8 mouse cellular contexts compared by ENCODE assay signal in genomic region chr5:118069315-118069714, GRCm38 (mm10). TPM values are rescaled to one million over a fixed set of nuclear protein-coding genes. Genes with fewer than 3 reads are reported as not detected.
DNase-seq lines count a peak whose midpoint lies in the region; ATAC-seq and TF ChIP-seq lines count a peak whose summit lies in the region.

No protein-coding gene starts in this region.

- no peaks in the 10 kb centered on the region for H3K79me2 ChIP-seq in liver, adult 2 months (ENCODE audit: control insufficient read depth, insufficient read depth, low read length)

- no peak overlapping the region for H3K4me3 ChIP-seq in heart, embryonic 11.5 days (ENCODE audit: low read depth, low read length)
- H3K4me3 ChIP-seq in kidney, embryonic 16.5 days (ENCODE audit: low read length) = no peak overlapping the region
- H3K4me3 ChIP-seq in liver, adult 2 months (ENCODE audit: insufficient read depth, low read depth, low read length) = no peak overlapping the region

- peak; percentile 89 for DNase-seq in 3T3-L1 (ENCODE audit: low read depth, low spot score)
- peak; percentile 87 to 94 for DNase-seq in adrenal gland, adult (ENCODE audit: inconsistent age in 2 of 2, low spot score in 1 of 2)
- peak; percentile 83 for DNase-seq in embryo, embryonic 10.5 days (ENCODE audit: low spot score)
- peak; percentile 12 for DNase-seq in liver, adult 2 months (ENCODE audit: extremely low read depth, low read depth, low spot score)
- DNase-seq in natural killer cell, adult 2 months (ENCODE audit: low spot score in 2 of 2) = peak; percentile 60 to 61
- DNase-seq in splenic B cell, adult 2 months (ENCODE audit: low read depth, low spot score) = peak; percentile 60

- H3K9ac ChIP-seq in heart, embryonic 11.5 days (ENCODE audit: low read depth, low read length) = peak overlapping the region; percentile 48
- H3K9ac ChIP-seq in kidney, embryonic 16.5 days (replicated peaks; ENCODE audit: low read length) = 0 out of 2 replicates have a peak overlapping the region, but pooled peaks have one; percentile 1
- H3K9ac ChIP-seq in liver, adult 2 months (ENCODE audit: low read depth, low read length) = no peak overlapping the region

- no peaks in the 10 kb centered on the region for H3K27me3 ChIP-seq in heart, embryonic 11.5 days (ENCODE audit: control insufficient read depth, insufficient read depth, low read length)
- H3K27me3 ChIP-seq in kidney, embryonic 16.5 days (ENCODE audit: insufficient read depth, low read length) = no peaks in the 10 kb centered on the region
- H3K27me3 ChIP-seq in liver, adult 2 months (ENCODE audit: control insufficient read depth, insufficient read depth, low read length) = no peaks in the 10 kb centered on the region
- H3K27me3 ChIP-seq in splenic B cell, adult 2 months (ENCODE audit: control insufficient read depth, insufficient read depth, low read length, poor library complexity, severe bottlenecking) = no peaks in the 10 kb centered on the region

- H3K9me3 ChIP-seq in heart, embryonic 11.5 days (replicated peaks; ENCODE audit: control insufficient read depth, low read length) = no peaks in the 10 kb centered on the region
- H3K9me3 ChIP-seq in kidney, embryonic 16.5 days (ENCODE audit: low read length) = no peaks in the 10 kb centered on the region

- H3K4me1 ChIP-seq in heart, embryonic 11.5 days (ENCODE audit: control insufficient read depth, insufficient read depth, low read length) = peaks cover 27% of the 10 kb centered on the region
- H3K4me1 ChIP-seq in kidney, embryonic 16.5 days (ENCODE audit: insufficient read depth, low read length) = peaks cover 26% of the 10 kb centered on the region
- H3K4me1 ChIP-seq in liver, adult 2 months (ENCODE audit: control insufficient read depth, insufficient read depth, low read length) = no peaks in the 10 kb centered on the region

- peaks cover 15% of the 10 kb centered on the region for H3K36me3 ChIP-seq in heart, embryonic 11.5 days (ENCODE audit: control insufficient read depth, insufficient read depth, low read length)
- H3K36me3 ChIP-seq in kidney, embryonic 16.5 days (ENCODE audit: insufficient read depth, low read length) = peaks cover 20% of the 10 kb centered on the region; the same call in 1 of the 2 replicates
- H3K36me3 ChIP-seq in liver, adult 2 months (ENCODE audit: control insufficient read depth, insufficient read depth, low read length) = no peaks in the 10 kb centered on the region
- H3K36me3 ChIP-seq in splenic B cell, adult 2 months (ENCODE audit: control insufficient read depth, insufficient read depth, low read length, poor library complexity, severe bottlenecking) = no peaks in the 10 kb centered on the region

- no peak overlapping the region for H3K4me2 ChIP-seq in heart, embryonic 11.5 days
- H3K4me2 ChIP-seq in kidney, embryonic 16.5 days (replicated peaks; ENCODE audit: low read depth, low read length) = no peak overlapping the region

- TF ChIP-seq POLR2A in liver, adult 2 months (IDR thresholded peaks at IDR 0.05; ENCODE audit: extremely low read depth, insufficient read depth, low read length) = no peak

- ATAC-seq in heart, embryonic 11.5 days (replicated peaks; ENCODE audit: insufficient number of reproducible peaks, low FRiP score, low TSS enrichment) = no peak
- ATAC-seq in kidney, embryonic 16.5 days (ENCODE audit: low FRiP score, low TSS enrichment) = peak; percentile 24; the same call in 1 of the 2 replicates

- no peak overlapping the region for H3K27ac ChIP-seq in heart, embryonic 11.5 days (ENCODE audit: low read depth, low read length)
- H3K27ac ChIP-seq in kidney, embryonic 16.5 days (ENCODE audit: low read length) = no peak overlapping the region
- H3K27ac ChIP-seq in liver, adult 2 months (replicated peaks; ENCODE audit: insufficient read depth, low read depth, low read length) = no peak overlapping the region

- TF ChIP-seq CTCF in liver, adult 2 months (IDR thresholded peaks at IDR 0.05; ENCODE audit: low read depth, low read length) = peak; percentile 92

- 41% methylated on average over 9 of the region's 9 CpGs for WGBS in heart, embryonic 11.5 days (ENCODE audit: insufficient replicate concordance)
- 44% methylated on average over 9 of the region's 9 CpGs for WGBS in kidney, embryonic 16.5 days
- WGBS in liver, adult 2 months = 57% methylated on average over 9 of the region's 9 CpGs

RNA-seq across cellular contexts. Expression of gene Tesc, which starts 41.8 kb away (rescaled TPM):
- 17.9 and 21.3 TPM in 2 replicates for polyA plus RNA-seq in heart, embryonic 11.5 days (2014; fragmentation: Nextera tagmentation; extraction: Ambion mirVana)
- 20.9 and 23.9 TPM in 2 replicates for polyA plus RNA-seq in kidney, embryonic 16.5 days (2015; fragmentation: Nextera tagmentation; extraction: Ambion mirVana)
- total RNA-seq in liver, adult 2 months (2014; rRNA removed) = 0.18 and 0.94 TPM in 2 replicates
- 0.35 and 0.41 TPM in 2 replicates for polyA plus RNA-seq in liver, adult 2 months (2012; rRNA removed)

Comparison
In these comparisons a context has a peak if more than half of its experiments do, and no peak if none do; other contexts are left out.
1. DNase-seq: peak in every context shown above with its lines; median percentile 90 in adrenal gland, adult; 89 in 3T3-L1; 83 in embryo, embryonic 10.5 days; 60 in natural killer cell, adult 2 months; 60 in splenic B cell, adult 2 months; 12 in liver, adult 2 months.
2. RNA of gene Tesc, which starts 41.8 kb away (polyA plus RNA-seq): 20.9 to 23.9 TPM in kidney, embryonic 16.5 days and 17.9 to 21.3 TPM in heart, embryonic 11.5 days; 0.35 to 0.41 TPM in liver, adult 2 months; every median in the first group is over 10 times any median in the second.